Mouse (Mus musculus) neural tube, embryonic 13.5 days (tissue): ENCODE results near the gene Rprml. TPM values are rescaled to one million over a fixed set of nuclear protein-coding genes. Genes with fewer than 3 reads are reported as not detected.

ENCODE experiments used
- ATAC-seq: fragments of 200-750 bp; cut with Nextera tagmentation; 2 replicates; pipeline ENCODE4 v1.8.0; 2017; ENCODE audit warnings: low read depth, mild to moderate bottlenecking, moderate TSS enrichment, moderate library complexity
- H3K27ac ChIP-seq: fragments of 300-500 bp; sonication (generic); replicated peaks from 2 replicates; pipeline ENCODE4 v1.5.1; 2015; ENCODE audit warnings: moderate library complexity, mild to moderate bottlenecking, inconsistent platforms
- H3K27me3 ChIP-seq: fragments of 300-500 bp; sonication (generic); 2 replicates; pipeline ENCODE4 v1.6.1; 2015; ENCODE audit warnings: mild to moderate bottlenecking, inconsistent platforms
- H3K36me3 ChIP-seq: fragments of 300-500 bp; sonication (generic); 2 replicates; pipeline ENCODE4 v1.6.1; 2015; ENCODE audit warnings: mild to moderate bottlenecking, inconsistent platforms
- H3K4me1 ChIP-seq: fragments of 300-500 bp; sonication (generic); replicated peaks from 2 replicates; pipeline ENCODE4 v1.6.1; 2015; ENCODE audit warnings: inconsistent platforms
- H3K4me2 ChIP-seq: fragments of 300-500 bp; sonication (generic); 2 replicates; pipeline ENCODE4 v1.6.1; 2015; ENCODE audit warnings: inconsistent platforms, mild to moderate bottlenecking, moderate library complexity
- H3K4me3 ChIP-seq: fragments of 300-500 bp; sonication (generic); 2 replicates; pipeline ENCODE4 v1.5.1; 2015; ENCODE audit warnings: mild to moderate bottlenecking, inconsistent platforms
- H3K9ac ChIP-seq: fragments of 300-500 bp; sonication (generic); 2 replicates; pipeline ENCODE4 v1.6.1; 2015; ENCODE audit warnings: moderate library complexity, mild to moderate bottlenecking, inconsistent platforms
- H3K9me3 ChIP-seq: fragments of 300-500 bp; sonication (generic); 2 replicates; pipeline ENCODE4 v1.6.1; 2016; ENCODE audit warnings: inconsistent platforms
- WGBS: fragments of 180-500 bp; shearing (Covaris S2); methylation state at CpG from one replicate; pipeline ENCODE4 v1.1.7; 2015; 5-methylcytosine and 5-hydroxymethylcytosine counted together
- polyA plus RNA-seq: library from polyadenylated mRNA; unstranded; fragments of >200 nt; fragmentation: Nextera tagmentation; extraction: Ambion mirVana; gene quantifications from 2 replicates; pipeline ENCODE4 v1.2.1, GENCODE M21; 2015

The Rprml gene
- polyA plus RNA-seq, 1 experiment from 2014 or later, result not detected

DNA sequence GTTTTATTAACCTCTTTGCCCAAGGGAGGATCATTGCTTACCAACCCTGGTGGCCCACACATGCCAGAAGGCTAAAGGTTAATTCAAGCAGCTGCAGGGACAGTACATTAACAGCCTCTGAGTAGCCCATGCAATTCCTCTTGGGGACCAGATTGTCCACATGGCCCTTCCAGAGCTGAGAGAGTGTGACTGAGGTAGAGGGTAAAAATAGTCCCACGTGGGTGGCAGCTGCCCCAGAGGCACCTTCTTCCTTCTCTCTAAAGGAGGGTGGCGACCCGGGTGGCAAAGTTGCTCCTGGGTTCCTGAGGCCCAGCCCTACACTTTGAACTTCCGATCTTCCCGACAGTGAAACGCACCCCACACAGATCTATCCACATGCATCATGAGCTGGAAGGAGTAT, 3.1 kb upstream of the Rprml start:
- 74% methylated on average over 6 of the region's 6 CpGs for WGBS
- H3K27me3 ChIP-seq, result peaks cover 51% of the 10 kb centered on the region

DNA sequence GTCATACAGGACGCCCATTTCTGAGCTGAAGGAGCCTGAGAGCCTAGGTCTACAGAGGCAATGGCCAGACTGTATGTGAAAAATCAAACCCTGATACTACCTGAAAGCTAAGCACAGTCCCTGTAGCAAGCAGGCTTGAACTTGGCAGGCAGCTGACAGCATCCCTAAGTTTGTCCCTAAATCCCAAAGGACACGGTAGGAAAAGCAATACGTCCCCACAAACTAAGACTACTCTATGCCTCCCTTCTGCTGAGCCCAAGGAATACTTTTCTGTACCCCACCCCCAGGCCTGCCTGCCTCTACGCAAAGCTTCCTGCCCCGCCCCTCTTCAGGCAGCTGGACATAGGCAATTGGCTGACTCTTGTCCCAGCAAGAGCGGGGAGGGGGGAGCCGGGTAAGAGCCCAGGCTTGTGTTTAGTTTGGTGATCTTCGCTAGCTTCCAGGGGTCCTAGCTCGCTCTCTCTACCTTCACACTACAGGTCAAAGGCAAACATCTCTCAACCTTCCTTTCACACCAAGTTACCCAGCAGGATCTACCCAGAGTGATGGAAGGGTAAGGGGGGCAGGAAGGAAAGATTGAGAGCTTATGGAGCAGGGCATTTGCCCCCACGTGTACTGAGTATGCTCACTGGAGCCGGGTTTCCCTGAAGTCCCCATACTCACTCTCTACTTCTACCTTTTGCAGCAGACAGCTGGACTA, 1.3 kb upstream of the Rprml start:
- H3K27me3 ChIP-seq, result peaks cover 68% of the 10 kb centered on the region
- H3K9ac ChIP-seq, result no peak overlapping the region
- no peaks in the 10 kb centered on the region for H3K36me3 ChIP-seq
- no peak for ATAC-seq
- H3K4me1 ChIP-seq, result peaks cover 18% of the 10 kb centered on the region
- no peak overlapping the region for H3K4me3 ChIP-seq
- no peaks in the 10 kb centered on the region for H3K9me3 ChIP-seq
- no peak overlapping the region for H3K4me2 ChIP-seq
- 12% methylated on average over 11 of the region's 11 CpGs for WGBS
- H3K27ac ChIP-seq, result no peak overlapping the region

More for the DNA sequence above, 3.1 kb upstream of the Rprml start:
- Histone ChIP-seq H3K9ac (no peak overlapping the region), H3K36me3 (no peaks in the 10 kb centered on the region), H3K27ac (no peak overlapping the region), H3K4me3 (no peak overlapping the region), H3K9me3 (no peaks in the 10 kb centered on the region), H3K4me2 (no peak overlapping the region), H3K4me1 (peaks cover 18% of the 10 kb centered on the region)
- ATAC-seq, result no peak

GRCm38 (mm10) chr11:103648656-103649055, 714 bp upstream of the Rprml start:
- Histone ChIP-seq H3K4me2 (no peak overlapping the region), H3K36me3 (no peaks in the 10 kb centered on the region), H3K4me3 (no peak overlapping the region), H3K9ac (no peak overlapping the region), H3K27ac (no peak overlapping the region), H3K9me3 (no peaks in the 10 kb centered on the region), H3K27me3 (peaks cover 74% of the 10 kb centered on the region), H3K4me1 (peaks cover 18% of the 10 kb centered on the region)
- ATAC-seq, result no peak
- 35% methylated on average over 7 of the region's 7 CpGs for WGBS

DNA sequence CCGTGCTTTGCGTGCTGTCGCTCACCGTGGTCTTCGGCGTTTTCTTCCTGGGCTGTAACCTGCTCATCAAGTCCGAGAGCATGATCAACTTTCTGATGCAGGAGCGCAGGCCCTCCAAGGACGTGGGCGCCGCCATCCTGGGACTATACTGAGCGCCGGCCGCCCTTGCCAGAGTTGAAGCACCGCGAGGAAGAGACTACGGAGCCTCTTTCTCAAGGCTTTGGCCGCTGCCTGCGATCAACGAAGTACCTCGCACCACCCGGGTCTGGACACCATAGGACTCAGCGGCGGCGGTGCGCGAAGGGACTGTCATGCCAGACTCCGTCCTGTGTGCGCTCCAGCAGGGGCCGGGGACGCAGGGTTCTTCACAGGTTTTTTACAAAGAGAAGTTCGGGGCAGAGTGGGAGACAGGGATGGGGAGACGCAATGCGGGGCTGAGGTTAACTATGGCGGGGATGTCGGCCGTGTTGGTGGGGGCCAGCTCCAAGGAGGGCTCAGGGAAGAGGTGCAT, 668 bp downstream of the Rprml start:
- ATAC-seq, result no peak
- H3K4me3 ChIP-seq, result peak overlapping the region; percentile 39
- WGBS, result 1% methylated on average over 37 of the region's 37 CpGs
- peaks cover 88% of the 10 kb centered on the region for H3K27me3 ChIP-seq
- no peaks in the 10 kb centered on the region for H3K9me3 ChIP-seq
- no peak overlapping the region for H3K9ac ChIP-seq
- no peak overlapping the region for H3K27ac ChIP-seq
- H3K4me2 ChIP-seq, result peak overlapping the region; percentile 67
- H3K36me3 ChIP-seq, result no peaks in the 10 kb centered on the region
- peaks cover 18% of the 10 kb centered on the region for H3K4me1 ChIP-seq

GRCm38 (mm10) chr11:103651426-103651825, 2.1 kb downstream of the Rprml start:
- WGBS, result 86% methylated on average over 6 of the region's 6 CpGs
- Histone ChIP-seq H3K9me3 (no peaks in the 10 kb centered on the region), H3K4me3 (no peak overlapping the region), H3K27ac (no peak overlapping the region), H3K9ac (no peak overlapping the region), H3K4me1 (peaks cover 14% of the 10 kb centered on the region), H3K36me3 (no peaks in the 10 kb centered on the region), H3K27me3 (peaks cover 99% of the 10 kb centered on the region), H3K4me2 (no peak overlapping the region)
- ATAC-seq, result no peak

DNA sequence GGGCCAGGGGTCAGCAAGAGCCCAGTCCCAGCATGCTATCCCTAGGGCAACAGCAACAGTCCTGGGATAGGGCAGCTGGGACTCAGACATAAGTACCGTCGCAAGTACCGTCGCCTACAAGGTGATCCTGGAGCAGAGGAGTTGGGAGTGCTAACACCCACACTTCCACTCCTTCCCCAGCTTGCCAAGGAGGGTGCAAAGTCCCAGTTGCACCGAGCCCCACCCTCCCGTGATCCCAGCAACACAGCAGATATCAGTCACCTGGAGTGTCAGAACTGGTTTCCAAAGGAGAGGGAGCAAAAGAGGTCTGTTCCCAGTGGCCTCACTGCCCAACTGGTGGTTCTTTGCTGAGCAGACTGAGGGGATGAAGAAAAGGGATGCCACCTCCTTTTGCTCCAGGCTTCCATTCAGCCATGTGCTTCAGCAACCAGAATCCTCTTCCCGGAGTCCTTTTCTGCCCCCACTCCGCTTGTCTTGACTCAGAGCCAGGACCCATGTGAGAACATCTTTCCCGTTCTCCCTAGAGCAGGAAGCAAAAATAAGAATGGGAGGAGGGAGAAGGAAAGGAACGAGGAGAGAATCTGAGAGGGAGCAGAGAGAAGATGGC, 4.1 kb downstream of the Rprml start:
- Histone ChIP-seq H3K4me3 (no peak overlapping the region), H3K4me2 (no peak overlapping the region), H3K9me3 (no peaks in the 10 kb centered on the region), H3K36me3 (no peaks in the 10 kb centered on the region), H3K27ac (no peak overlapping the region), H3K9ac (no peak overlapping the region), H3K27me3 (peaks cover 97% of the 10 kb centered on the region), H3K4me1 (peaks cover 14% of the 10 kb centered on the region)
- WGBS, result 72% methylated on average over 10 of the region's 10 CpGs
- ATAC-seq, result no peak

DNA sequence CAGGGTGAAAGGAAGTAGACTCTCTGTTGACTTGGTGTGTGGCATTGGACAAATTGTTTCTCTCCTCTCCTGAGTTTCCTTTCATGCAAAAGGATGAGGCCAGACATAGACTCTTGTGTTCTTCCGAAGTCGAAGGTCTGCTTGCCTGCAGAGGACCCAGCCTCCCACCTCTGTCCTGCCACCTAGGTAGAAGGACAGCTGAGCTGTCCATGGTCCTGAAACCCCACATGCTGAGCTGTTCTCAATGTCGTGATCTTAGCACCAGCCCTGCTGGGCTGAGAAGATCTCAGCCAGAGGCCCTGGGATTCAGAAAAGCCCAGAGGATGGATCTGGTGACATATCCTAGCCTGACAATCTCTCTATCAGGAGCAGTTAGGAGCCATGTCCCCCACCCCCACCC, 7.2 kb downstream of the Rprml start:
- H3K4me3 ChIP-seq, result no peak overlapping the region
- no peaks in the 10 kb centered on the region for H3K9me3 ChIP-seq
- 17% methylated on average over 3 of the region's 3 CpGs for WGBS
- H3K4me2 ChIP-seq, result no peak overlapping the region
- no peak overlapping the region for H3K9ac ChIP-seq
- no peak overlapping the region for H3K27ac ChIP-seq
- peaks cover 66% of the 10 kb centered on the region for H3K27me3 ChIP-seq
- no peaks in the 10 kb centered on the region for H3K4me1 ChIP-seq
- H3K36me3 ChIP-seq, result no peaks in the 10 kb centered on the region
- ATAC-seq, result no peak

- ATAC-seq, result no peak
- Histone ChIP-seq H3K36me3 (no peaks in the 10 kb centered on the region), H3K27me3 (peaks cover 50% of the 10 kb centered on the region), H3K4me1 (no peaks in the 10 kb centered on the region), H3K4me2 (no peak overlapping the region), H3K9me3 (no peaks in the 10 kb centered on the region), H3K9ac (no peak overlapping the region), H3K27ac (no peak overlapping the region), H3K4me3 (no peak overlapping the region)
- WGBS, result 80% methylated on average over 7 of the region's 7 CpGs
Measured at GRCm38 (mm10) chr11:103658189-103658588, 8.8 kb downstream of the Rprml start.

DNA sequence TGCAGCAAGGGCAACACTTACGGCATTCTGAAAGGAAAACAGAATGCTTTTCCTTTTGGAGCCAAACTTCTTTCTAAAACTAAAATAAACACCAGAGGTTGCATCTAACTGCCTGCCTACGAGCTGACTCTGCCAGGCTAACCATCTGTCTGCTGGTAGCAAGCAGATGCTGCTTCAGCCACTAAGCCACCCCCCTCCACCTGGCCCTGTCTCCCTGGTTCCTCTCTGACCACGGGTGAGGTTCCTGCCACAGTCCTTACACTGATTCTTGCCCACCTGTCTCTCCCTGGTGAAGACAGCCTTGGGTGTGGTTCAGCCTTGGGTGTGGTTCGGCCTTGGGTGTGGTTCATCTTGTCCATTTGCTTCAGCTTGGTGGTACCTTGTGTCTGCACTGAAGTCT, 12.5 kb downstream of the Rprml start:
- Histone ChIP-seq H3K9ac (no peak overlapping the region), H3K36me3 (no peaks in the 10 kb centered on the region), H3K4me2 (no peak overlapping the region), H3K9me3 (no peaks in the 10 kb centered on the region), H3K27me3 (peaks cover 14% of the 10 kb centered on the region), H3K4me3 (no peak overlapping the region), H3K27ac (no peak overlapping the region), H3K4me1 (peaks cover 19% of the 10 kb centered on the region)
- 63% methylated on average over 4 of the region's 4 CpGs for WGBS
- no peak for ATAC-seq

- no peak for ATAC-seq
- 82% methylated on average over 5 of the region's 5 CpGs for WGBS
Measured at GRCm38 (mm10) chr11:103662546-103662945, 13.2 kb downstream of the Rprml start.

DNA sequence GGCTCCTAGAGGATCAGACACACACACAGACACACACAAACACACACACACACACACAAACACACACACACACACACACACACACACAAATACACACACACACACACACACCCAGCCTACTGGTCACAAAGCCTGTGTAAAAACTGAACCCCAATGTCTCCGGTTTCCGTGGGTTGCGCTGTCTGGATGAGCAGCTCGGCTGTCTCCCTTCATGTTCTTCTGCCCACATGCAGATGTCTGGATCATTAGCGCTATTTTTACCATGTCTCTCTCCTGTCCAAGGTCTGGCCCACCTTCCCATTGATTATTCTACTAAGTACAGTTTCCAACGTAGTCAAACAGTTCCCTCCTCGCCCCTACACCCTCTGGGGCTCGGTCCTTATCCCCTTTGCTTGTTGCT, 13.7 kb downstream of the Rprml start:
- Histone ChIP-seq H3K27me3 (0 out of 2 replicates have a peak, but pooled peaks cover 3% of the 10 kb centered on the region), H3K9ac (no peak overlapping the region), H3K4me1 (peaks cover 25% of the 10 kb centered on the region), H3K4me2 (no peak overlapping the region), H3K4me3 (no peak overlapping the region), H3K27ac (no peak overlapping the region), H3K36me3 (no peaks in the 10 kb centered on the region), H3K9me3 (no peaks in the 10 kb centered on the region)
- no peak for ATAC-seq
- WGBS, result 80% methylated on average over 8 of the region's 8 CpGs

More at GRCm38 (mm10) chr11:103662546-103662945, 13.2 kb downstream of the Rprml start:
- Histone ChIP-seq H3K27me3 (peaks cover 7% of the 10 kb centered on the region; the same call in 1 of the 2 replicates), H3K4me2 (no peak overlapping the region), H3K4me3 (no peak overlapping the region), H3K27ac (no peak overlapping the region), H3K9me3 (no peaks in the 10 kb centered on the region), H3K9ac (no peak overlapping the region), H3K4me1 (peaks cover 25% of the 10 kb centered on the region), H3K36me3 (no peaks in the 10 kb centered on the region)

- Histone ChIP-seq H3K9me3 (no peaks in the 10 kb centered on the region), H3K4me3 (no peak overlapping the region), H3K4me1 (peaks cover 25% of the 10 kb centered on the region), H3K36me3 (no peaks in the 10 kb centered on the region), H3K27me3 (no peaks in the 10 kb centered on the region), H3K27ac (no peak overlapping the region), H3K9ac (0 out of 2 replicates have a peak overlapping the region, but pooled peaks have one; percentile 12), H3K4me2 (no peak overlapping the region)
- 80% methylated on average over 1 of the region's 1 CpGs for whole genome bisulfite sequencing
- 0 out of 2 replicates have a peak, but pooled peaks have one; percentile 15 for ATAC-seq
Measured at GRCm38 (mm10) chr11:103665695-103666094, 16.3 kb downstream of the Rprml start.
